Mouse (Mus musculus): ENCODE data around the gene Fat2.

The Fat2 gene

GRCm38 (mm10) chr11:55239496-55239895 is 96.9 kb downstream of the Fat2 start:
- DNase-seq (ENCODE audit: low spot score in 2 of 2): no peak

GRCm38 (mm10) chr11:55236815-55237214 is 99.5 kb downstream of the Fat2 start:
- no peak for DNase-seq (ENCODE audit: low spot score in 2 of 2)

GRCm38 (mm10) chr11:55234791-55235190 is 101.6 kb downstream of the Fat2 start:
- DNase-seq (ENCODE audit: low spot score in 2 of 2): no peak

- DNase-seq (ENCODE audit: low spot score in 2 of 2): no peak
These were observed 102.1 kb downstream of the Fat2 start for GRCm38 (mm10) chr11:55234288-55234687.

- no peak for DNase-seq (ENCODE audit: low spot score in 2 of 2)
These were observed 105.3 kb downstream of the Fat2 start for GRCm38 (mm10) chr11:55231034-55231433.

GRCm38 (mm10) chr11:55221306-55221705 is 115.1 kb downstream of the Fat2 start:
- no peak for DNase-seq (ENCODE audit: low spot score in 2 of 2)

GRCm38 (mm10) chr11:55218473-55218872 is 117.9 kb downstream of the Fat2 start:
- no peak for DNase-seq (ENCODE audit: low spot score in 2 of 2)

- no peak for DNase-seq (ENCODE audit: low spot score in 2 of 2)
These were observed 118.5 kb downstream of the Fat2 start for GRCm38 (mm10) chr11:55217880-55218279.

- DNase-seq (ENCODE audit: low spot score in 2 of 2): no peak
These were observed 118.9 kb downstream of the Fat2 start for GRCm38 (mm10) chr11:55217418-55217817.

- peak in 1 of 2 experiments; percentile 40 for DNase-seq (ENCODE audit: low spot score in 2 of 2)
These were observed 119.5 kb downstream of the Fat2 start for GRCm38 (mm10) chr11:55216830-55217229.

GRCm38 (mm10) chr11:55216061-55216460 is 120.3 kb downstream of the Fat2 start:
- no peak for DNase-seq (ENCODE audit: low spot score in 2 of 2)

GRCm38 (mm10) chr11:55214978-55215377 is 121.4 kb downstream of the Fat2 start:
- DNase-seq (ENCODE audit: low spot score in 2 of 2): no peak

GRCm38 (mm10) chr11:55214161-55214560 is 122.2 kb downstream of the Fat2 start:
- DNase-seq (ENCODE audit: low spot score in 2 of 2): no peak

- no peak for DNase-seq (ENCODE audit: low spot score in 2 of 2)
These were observed 122.8 kb downstream of the Fat2 start for GRCm38 (mm10) chr11:55213518-55213917.

- DNase-seq (ENCODE audit: low spot score in 2 of 2): no peak
These were observed 126.6 kb downstream of the Fat2 start for GRCm38 (mm10) chr11:55209626-55210353.

GRCm38 (mm10) chr11:55209032-55209431 is 127.3 kb downstream of the Fat2 start:
- no peak for DNase-seq (ENCODE audit: low spot score in 2 of 2)

- no peak for DNase-seq (ENCODE audit: low spot score in 2 of 2)
These were observed 128.2 kb downstream of the Fat2 start for GRCm38 (mm10) chr11:55208001-55208690.

- no peak for DNase-seq (ENCODE audit: low spot score in 2 of 2)
These were observed 131.8 kb downstream of the Fat2 start for GRCm38 (mm10) chr11:55204602-55205001.

GRCm38 (mm10) chr11:55204159-55204596 is 132.2 kb downstream of the Fat2 start, which contains the start of gene Slc36a1:
Slc36a1 (plus strand) TSS chr11:55204350.
- DNase-seq (ENCODE audit: low spot score in 2 of 2): peak; percentile 89 to 96

Measured in frontal cortex, postnatal 14 days (tissue).